Mouse (Mus musculus) c-Kit-positive CD71-positive TER-119-negative erythroid progenitor cells, embryonic 14.5 days (primary cell): ENCODE data around the gene Mall.

Experiments used
- DNase-seq: peaks from one replicate; pipeline ENCODE4 v3.0.0-alpha.2; 2013; ENCODE audit warnings: low read depth

Gene Mall

DNA sequence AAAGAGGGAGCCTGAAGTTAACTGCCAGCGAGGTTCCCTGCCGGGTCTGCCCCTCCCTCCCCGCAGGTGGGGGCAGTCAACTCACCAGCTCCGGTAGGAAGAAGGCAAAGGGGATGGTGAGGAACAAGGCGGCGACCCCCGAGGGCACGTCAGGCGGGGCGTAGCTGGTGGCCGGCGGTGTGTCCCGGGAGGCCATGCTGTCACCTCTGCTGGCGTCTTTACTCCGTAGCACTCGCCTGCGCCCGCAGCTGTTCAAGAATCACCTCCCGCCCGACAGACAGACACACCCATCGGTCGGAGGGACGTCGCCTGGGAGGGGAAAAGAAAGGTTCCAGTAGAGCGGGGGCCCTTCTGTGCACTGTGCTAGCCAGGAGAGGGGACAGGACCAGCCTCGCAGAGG is at the start of gene Mall:
Gene Mall, minus strand, starts transcription at position 262 of the 400 bp plus-strand sequence.
- no peak for DNase-seq

DNA sequence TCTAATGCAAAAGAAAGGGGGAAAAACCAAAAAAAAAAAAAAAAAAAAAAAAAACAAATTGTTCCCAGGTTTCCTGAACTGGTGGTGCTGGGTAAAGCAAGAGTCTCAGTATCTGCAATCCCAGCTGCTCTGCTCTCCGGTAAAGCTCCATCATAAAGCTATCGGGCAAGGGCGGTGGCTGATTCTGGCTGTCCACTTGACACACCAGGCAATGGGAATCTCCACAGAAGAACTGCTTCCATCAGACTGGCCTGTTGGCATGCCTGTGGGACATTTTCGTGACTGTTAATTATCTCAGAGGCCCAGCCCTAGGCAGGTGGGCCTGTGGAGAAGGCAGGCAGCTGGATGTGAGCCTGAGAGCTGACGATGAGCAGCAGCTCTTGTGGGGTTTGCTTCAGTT is 48.7 kb upstream of the Mall start:
- DNase-seq: no peak

GRCm38 (mm10) chr2:127775013-127775412 is 45.3 kb upstream of the Mall start:
- DNase-seq: no peak

GRCm38 (mm10) chr2:127774578-127774941 is 44.8 kb upstream of the Mall start:
- DNase-seq: no peak

GRCm38 (mm10) chr2:127773938-127774577 is 44.3 kb upstream of the Mall start:
- DNase-seq: no peak

GRCm38 (mm10) chr2:127761587-127761986 is 31.9 kb upstream of the Mall start:
- DNase-seq: no peak

DNA sequence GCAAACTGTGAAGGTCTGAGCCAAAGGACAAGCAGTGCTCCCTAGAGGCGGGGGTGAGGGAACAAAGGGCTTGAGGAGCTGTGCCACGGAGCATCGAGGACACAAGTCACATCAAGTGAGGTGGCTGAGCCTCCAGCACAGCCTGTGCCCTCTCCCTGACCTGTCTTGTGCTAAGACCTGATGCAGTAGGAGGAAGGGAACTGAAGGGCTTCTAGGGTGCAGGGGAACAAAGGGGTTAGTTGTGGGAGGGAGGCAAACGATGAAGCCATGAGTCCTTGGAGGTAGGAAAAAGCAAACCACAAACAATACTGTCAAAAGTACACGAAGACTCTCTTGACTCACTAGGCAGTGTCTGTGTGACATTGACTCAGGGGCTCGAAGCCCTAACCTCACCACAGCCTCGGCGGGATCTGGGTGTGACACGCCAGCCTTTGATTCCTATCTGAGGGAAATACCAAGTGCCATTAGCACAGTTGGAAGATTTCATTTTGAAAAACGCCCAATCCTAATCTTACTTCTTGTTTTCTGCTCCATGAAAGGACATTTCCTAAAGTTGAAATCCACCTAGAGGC is 30.8 kb upstream of the Mall start:
- DNase-seq: no peak

- DNase-seq: no peak
Measured at GRCm38 (mm10) chr2:127760014-127760413, 30.3 kb upstream of the Mall start.

- no peak for DNase-seq
Measured at GRCm38 (mm10) chr2:127759157-127759880, 29.6 kb upstream of the Mall start.

GRCm38 (mm10) chr2:127757171-127757570 is 27.4 kb upstream of the Mall start:
- DNase-seq: no peak

DNA sequence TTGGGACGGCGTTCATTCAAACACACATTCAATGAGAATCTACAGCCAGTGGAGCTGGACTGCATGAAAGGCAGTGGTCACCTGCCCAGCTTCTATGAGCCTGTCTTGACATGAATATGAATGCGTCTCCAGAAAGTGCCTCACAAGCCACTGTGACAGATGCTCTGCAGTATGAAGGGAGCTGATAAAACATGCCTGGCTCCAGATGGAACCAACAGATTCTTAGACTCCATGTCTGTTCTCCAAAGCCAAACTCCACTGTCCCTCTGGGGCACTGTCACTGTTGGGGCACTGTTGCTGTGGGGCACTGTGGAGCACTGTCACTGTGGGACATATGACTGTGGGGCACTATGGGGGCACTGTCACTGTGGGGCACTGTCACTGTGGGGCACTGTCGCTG is 24.4 kb upstream of the Mall start:
- no peak for DNase-seq

DNA sequence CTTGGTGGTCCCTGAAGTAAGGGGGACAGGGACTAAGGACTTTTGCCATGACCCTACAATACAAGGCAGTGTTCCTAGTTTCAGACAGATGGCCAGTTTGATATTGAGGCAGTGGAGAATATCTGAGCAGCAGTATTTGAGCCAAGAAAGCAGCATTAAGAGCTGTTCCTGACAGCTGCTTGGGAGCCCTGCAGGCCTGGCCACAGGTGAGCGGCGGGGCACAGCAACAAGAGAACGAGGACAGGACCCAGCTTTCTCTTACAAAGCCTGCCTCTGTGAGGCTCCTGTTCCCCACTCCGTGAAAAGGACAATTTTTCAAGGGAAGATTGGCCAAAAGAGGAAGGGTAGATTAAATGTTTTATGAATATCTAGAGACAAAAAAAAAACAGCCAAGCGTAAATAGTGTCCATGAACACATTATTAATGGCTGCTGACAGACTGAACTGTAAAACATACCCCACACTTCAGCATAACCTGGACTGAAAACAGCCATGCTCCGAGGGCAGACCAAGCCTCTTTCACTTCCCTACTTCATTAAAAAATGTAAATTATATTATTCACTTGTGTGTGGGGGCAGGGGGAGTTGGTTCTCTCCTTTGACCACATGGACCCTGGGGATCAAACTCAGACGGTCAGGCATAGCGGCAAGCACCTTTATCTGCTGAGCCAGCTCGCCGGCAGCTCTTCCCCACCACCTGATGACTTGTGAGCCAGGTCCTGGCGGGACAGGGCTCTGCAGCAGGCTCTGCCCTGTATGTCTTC is 22.3 kb upstream of the Mall start:
- DNase-seq: no peak

DNA sequence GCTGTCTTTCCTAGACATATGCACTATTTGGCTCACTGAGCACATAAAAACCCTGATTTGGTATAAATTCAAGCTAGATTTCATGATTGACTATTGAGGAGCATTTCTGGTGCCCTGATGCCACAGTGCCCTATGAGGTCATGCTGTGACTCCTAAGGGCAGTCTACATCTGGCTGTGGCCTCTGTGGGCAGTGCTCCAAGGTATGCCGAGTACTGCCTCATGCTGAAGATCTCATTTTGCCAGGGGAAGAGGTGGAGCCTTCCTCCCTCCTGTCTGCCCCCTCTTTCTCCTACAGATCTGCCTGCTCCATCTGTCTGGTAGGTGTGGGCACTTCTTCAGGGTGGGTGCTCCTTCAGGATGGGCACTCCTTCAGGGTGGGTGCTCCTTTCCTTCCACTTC is 19.6 kb upstream of the Mall start:
- no peak for DNase-seq

DNA sequence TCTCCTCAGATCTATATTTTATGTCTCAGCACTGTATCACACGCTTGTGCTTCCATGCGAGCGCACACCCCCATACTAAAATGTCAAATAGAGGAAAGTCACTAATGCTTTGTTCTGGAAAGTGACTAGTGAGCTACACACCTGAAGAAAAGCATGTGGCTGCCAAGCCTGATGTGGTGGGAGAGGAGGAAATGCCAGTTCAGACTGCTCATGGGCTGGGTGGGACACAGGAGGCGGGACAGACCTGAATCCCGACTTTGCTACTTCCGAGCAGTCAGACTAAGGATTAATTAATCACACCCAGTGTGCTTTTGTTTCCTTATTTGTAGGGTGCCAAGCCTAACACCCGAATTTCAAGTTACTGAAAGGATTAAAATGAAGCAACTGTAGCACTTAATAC is 18.6 kb upstream of the Mall start:
- no peak for DNase-seq

DNA sequence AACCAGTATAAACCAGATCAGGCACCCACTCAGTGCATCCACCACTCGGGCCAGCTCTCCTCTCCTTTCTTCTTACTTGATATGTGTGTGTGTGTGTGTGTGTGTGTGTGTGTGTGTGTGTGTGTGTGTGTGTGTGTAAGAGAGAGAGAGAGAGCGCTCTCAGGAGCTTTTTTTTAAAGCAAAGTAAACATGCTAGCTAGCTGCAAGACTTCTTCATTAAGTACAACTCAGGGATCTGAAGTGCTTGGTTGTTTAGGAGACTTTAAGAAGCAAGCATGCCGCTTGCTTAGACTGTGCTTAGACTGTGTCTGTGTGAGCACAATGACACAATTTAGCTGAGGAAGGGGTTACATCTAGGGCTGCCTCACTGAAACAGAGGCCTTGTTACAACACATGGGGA is 12.9 kb upstream of the Mall start:
- no peak for DNase-seq

DNA sequence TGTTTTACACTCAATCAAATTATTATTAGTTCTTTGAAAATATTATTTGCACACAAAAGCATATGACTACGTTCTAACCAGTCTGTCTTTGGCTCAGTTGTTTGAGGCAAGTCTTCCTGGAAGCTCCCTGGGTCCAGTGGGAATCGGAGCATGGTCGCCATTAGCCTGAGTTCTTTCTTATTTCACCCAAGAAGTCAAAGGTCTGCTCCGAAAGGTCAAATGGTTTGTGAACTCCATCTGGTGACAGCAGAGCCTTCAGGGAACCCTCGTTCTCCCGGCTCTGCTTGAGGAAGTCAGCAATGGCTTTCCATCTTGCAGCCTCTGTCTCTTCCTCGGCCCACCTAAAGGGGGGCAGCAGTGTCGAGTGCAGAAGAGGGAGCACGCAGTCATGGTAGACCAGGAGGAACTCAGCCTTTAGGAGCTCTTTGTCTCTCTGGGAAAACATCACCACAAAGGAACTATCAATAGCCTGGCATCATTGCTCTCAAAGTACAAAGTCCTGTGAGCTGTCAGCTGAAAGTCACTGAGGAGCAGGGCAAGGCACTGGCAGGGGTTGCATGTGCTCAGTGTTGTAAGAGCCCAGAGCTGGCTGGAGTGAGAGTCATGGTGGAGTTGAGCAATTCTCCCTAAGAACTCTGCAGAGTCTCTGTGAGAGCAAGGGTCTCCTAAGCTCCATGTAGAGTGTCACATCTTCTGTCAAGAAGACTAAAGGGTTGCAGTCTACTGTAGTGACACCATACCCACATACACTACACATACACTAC is 11.2 kb upstream of the Mall start:
- DNase-seq: no peak

GRCm38 (mm10) chr2:127737885-127738284 is 8.2 kb upstream of the Mall start:
- no peak for DNase-seq

GRCm38 (mm10) chr2:127736631-127737209 is 7.0 kb upstream of the Mall start:
- DNase-seq: no peak

DNA sequence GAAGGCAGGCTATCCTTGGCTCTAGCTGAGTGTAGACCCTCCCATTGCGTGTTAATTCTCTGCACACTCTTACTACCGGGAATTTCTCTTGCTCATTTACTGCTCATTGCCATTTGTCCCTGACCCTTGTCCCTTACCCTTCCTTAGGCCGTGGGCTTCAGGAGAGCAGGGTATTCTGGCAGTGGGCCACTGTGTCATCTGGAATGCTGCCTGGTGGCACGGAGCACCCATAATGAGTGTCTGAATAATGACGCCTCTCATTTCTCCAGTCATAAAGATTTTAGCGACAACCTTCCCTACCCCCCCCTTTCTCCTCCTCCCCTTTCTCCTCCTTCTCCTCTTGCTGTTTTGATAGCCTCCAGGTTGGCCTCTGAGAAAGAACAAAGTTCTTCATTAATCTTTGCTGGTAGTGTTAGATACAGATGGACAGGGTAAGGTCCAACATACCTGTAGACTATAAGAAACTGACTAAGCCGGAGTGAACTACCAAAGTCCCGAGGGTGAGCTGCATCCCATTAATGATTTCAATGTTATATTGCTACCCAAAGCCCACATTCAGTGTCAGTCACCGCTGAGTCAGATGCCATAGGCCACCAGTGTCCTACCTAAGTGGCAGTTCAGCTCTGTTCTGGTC is 5.9 kb upstream of the Mall start:
- no peak for DNase-seq

GRCm38 (mm10) chr2:127734889-127735288 is 5.2 kb upstream of the Mall start:
- no peak for DNase-seq

DNA sequence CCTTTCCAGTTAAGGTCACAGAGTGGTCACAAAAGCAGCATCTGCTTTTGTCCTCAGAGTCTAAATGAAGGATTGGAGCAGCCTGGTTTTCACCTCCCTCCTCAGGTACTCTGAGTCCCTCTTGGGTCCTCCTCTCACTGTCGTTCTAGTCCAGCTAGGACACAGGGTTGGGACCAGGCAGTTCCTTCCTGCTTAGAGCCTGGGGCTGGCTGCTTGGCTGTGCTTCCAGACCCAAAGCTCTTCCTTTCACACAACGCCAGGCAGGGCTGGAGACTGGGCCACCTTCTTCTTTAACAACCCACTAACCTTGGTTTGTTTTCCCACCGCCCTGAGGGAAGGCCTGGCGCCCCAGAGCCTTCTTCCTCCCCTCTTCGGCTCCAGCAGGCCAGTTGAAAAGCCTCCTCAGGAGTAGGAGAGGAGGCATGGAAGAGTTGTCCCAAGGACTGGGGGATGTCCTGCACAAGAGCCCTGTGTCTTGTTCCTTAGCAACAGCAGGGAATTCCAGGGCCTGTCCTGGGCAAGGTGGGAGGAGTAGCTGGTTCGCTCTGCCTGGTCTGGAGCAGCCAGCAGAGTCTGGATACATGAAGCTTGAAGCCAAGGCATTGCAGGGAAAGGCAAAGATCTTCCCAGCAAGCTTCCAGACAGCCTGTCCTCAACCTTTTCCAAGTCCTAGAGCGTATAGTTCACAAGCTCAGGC is 717 bp upstream of the Mall start:
- DNase-seq: no peak
